Mouse (Mus musculus) thymus, postnatal 0 days (tissue): ENCODE results near the gene Skint4. TPM values are rescaled to one million over a fixed set of nuclear protein-coding genes. Genes with fewer than 3 reads are reported as not detected.

Experiments
- DNase-seq: peaks from one replicate; pipeline ENCODE4 v3.0.0-alpha.2; 2015; ENCODE audit warnings: low spot score
- polyA plus RNA-seq: library from polyadenylated mRNA; unstranded; fragments of >200 nt; fragmentation: Nextera tagmentation; extraction: Ambion mirVana; gene quantifications from 2 replicates; pipeline ENCODE4 v1.2.1, GENCODE M21; 2015

Gene Skint4
- polyA plus RNA-seq: 2.6 and 3.1 TPM in 2 replicates

DNA sequence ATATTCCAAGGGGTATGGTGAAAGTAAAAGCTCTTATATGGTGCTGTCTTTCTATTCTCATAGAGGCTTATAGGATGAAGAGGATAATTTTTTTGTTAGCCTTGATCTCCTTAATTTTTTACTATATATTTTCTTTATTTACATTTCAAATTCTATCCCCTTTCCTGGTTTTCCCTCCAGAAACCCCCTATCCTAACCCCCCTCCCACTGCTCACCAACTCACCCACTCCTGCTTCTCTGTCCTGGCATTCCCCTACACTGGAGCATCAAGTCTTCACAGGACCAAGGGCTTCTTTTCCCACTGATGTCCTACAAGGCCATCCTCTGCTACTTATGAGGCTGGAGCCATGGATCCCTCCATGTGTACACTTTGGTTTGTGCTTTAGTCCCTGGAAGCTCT, at the start of gene Skint4:
Gene Skint4 (plus strand): TSS at position 301 of the 400 bp plus-strand sequence.
- DNase-seq: no peak

Other genes with a start within 250 kb of the Skint4 start
- gene Slc5a9, start 169.1 kb upstream of the Skint4 start, polyA plus RNA-seq: 34.6 and 39.0 TPM in 2 replicates
- gene Skint8, start 152.6 kb upstream of the Skint4 start, polyA plus RNA-seq: 3.0 and 3.6 TPM in 2 replicates
- gene Skint7, start 99.1 kb upstream of the Skint4 start, polyA plus RNA-seq: 2.3 TPM in 2 replicates
- gene Skint1, start 65.7 kb upstream of the Skint4 start, polyA plus RNA-seq: 6.8 and 7.5 TPM in 2 replicates
- 0.30 and 0.53 TPM in 2 replicates for gene Skint3, start 160.2 kb downstream of the Skint4 start, polyA plus RNA-seq